Mouse (Mus musculus) MEL (cell line): ENCODE data around the gene Auts2.

ENCODE experiments used
- BHLHE40 ChIP-seq: IDR thresholded peaks from 2 replicates; pipeline ENCODE4 v1.6.1; 2012; ENCODE audit warnings: low read depth, mild to moderate bottlenecking, inconsistent platforms, low read length, improper control_type of control experiment, borderline replicate concordance
- CTCF ChIP-seq, 3 experiments: IDR thresholded peaks in 2 of 3; conservative IDR thresholded peaks in 1 of 3; 2 replicates each; pipeline ENCODE4 v1.5.1; 2011 to 2012; ENCODE audit warnings: low read length in 3 of 3, low read depth in 2 of 3, mild to moderate bottlenecking in 2 of 3, improper control_type of control experiment in 1 of 3, inconsistent platforms in 1 of 3, mixed read lengths in 1 of 3, moderate library complexity in 1 of 3; ENCODE audit not compliant: control insufficient read depth in 1 of 3, insufficient read depth in 1 of 3, poor library complexity in 1 of 3, severe bottlenecking in 1 of 3
- EP300 ChIP-seq, 2 experiments: IDR thresholded peaks; 2 replicates each; pipeline ENCODE4 v1.6.1; 2011; ENCODE audit warnings: improper control_type of control experiment in 2 of 2, low read length in 2 of 2, low read depth in 1 of 2, mild to moderate bottlenecking in 1 of 2
- MAX ChIP-seq: IDR thresholded peaks from 2 replicates; pipeline ENCODE4 v1.6.1; 2011; ENCODE audit warnings: low read length, improper control_type of control experiment
- MAZ ChIP-seq: IDR thresholded peaks from 2 replicates; pipeline ENCODE4 v1.6.1; 2012; ENCODE audit warnings: low read depth, mild to moderate bottlenecking, inconsistent platforms, low read length, improper control_type of control experiment
- MYC ChIP-seq: IDR thresholded peaks from 2 replicates; pipeline ENCODE4 v1.6.1; 2011; ENCODE audit warnings: low read depth, mild to moderate bottlenecking, low read length, improper control_type of control experiment, moderate library complexity
- POLR2A ChIP-seq, 2 experiments: IDR thresholded peaks; 2 replicates each; pipeline ENCODE4 v1.6.1; 2011 to 2012; ENCODE audit warnings: low read length in 2 of 2, mild to moderate bottlenecking in 2 of 2, control low read depth in 1 of 2, improper control_type of control experiment in 1 of 2, low read depth in 1 of 2, moderate library complexity in 1 of 2; ENCODE audit not compliant: control insufficient read depth in 1 of 2, insufficient read depth in 1 of 2, poor library complexity in 1 of 2
- SIN3A ChIP-seq: IDR thresholded peaks from 2 replicates; pipeline ENCODE4 v1.6.1; 2012; ENCODE audit warnings: low read length, improper control_type of control experiment, inconsistent platforms
- SMC3 ChIP-seq: IDR thresholded peaks from 2 replicates; pipeline ENCODE4 v1.6.1; 2011; ENCODE audit warnings: low read depth, low read length, improper control_type of control experiment
- TAL1 ChIP-seq: IDR thresholded peaks from 2 replicates; pipeline ENCODE4 v1.6.1; 2012; ENCODE audit warnings: mild to moderate bottlenecking, inconsistent platforms, low read length, moderate library complexity, mixed read lengths
- TCF12 ChIP-seq: IDR thresholded peaks from 2 replicates; pipeline ENCODE4 v1.6.1; 2014; ENCODE audit warnings: low read depth, mild to moderate bottlenecking, inconsistent platforms, low read length, improper control_type of control experiment, moderate library complexity
- UBTF ChIP-seq: IDR thresholded peaks from 2 replicates; pipeline ENCODE4 v1.6.1; 2012; ENCODE audit warnings: low read depth, mild to moderate bottlenecking, inconsistent platforms, low read length, improper control_type of control experiment, moderate library complexity, borderline replicate concordance; ENCODE audit not compliant: insufficient read depth
- USF1 ChIP-seq: IDR thresholded peaks from 2 replicates; pipeline ENCODE4 v1.6.1; 2014; ENCODE audit warnings: low read depth, mild to moderate bottlenecking, inconsistent platforms, low read length, improper control_type of control experiment, moderate library complexity
- ZC3H11A ChIP-seq: IDR thresholded peaks from 2 replicates; pipeline ENCODE4 v1.6.1; 2012; ENCODE audit warnings: low read depth, mild to moderate bottlenecking, inconsistent platforms, low read length, improper control_type of control experiment

- TF ChIP-seq CTCF (IDR thresholded peaks at IDR 0.05 in 2 of 3, conservative IDR thresholded peaks at IDR 0.05 in 1 of 3; ENCODE audit: control insufficient read depth in 1 of 3, insufficient read depth in 1 of 3, low read depth in 2 of 3, low read length in 3 of 3, poor library complexity in 1 of 3, severe bottlenecking in 1 of 3) (no peak), EP300 (IDR thresholded peaks at IDR 0.05; ENCODE audit: low read depth in 1 of 2, low read length in 2 of 2) (no peak), UBTF (no peak), MAX (no peak), SMC3 (no peak), MYC (no peak), POLR2A (IDR thresholded peaks at IDR 0.05; ENCODE audit: control insufficient read depth in 1 of 2, insufficient read depth in 1 of 2, low read depth in 1 of 2, low read length in 2 of 2, poor library complexity in 1 of 2) (no peak), USF1 (no peak), BHLHE40 (no peak), TCF12 (no peak), TAL1 (no peak), SIN3A (no peak), MAZ (no peak), ZC3H11A (no peak)
Measured at GRCm38 (mm10) chr5:131643176-131644174, 899.7 kb downstream of the Auts2 start.
